Mouse (Mus musculus) frontal cortex, postnatal 14 days (tissue): ENCODE measurements around the gene Scgb2b3.

Experiments used
- DNase-seq, 2 experiments: peaks; one replicate each; pipeline ENCODE4 v3.0.0; 2022; ENCODE audit warnings: low spot score in 2 of 2

Scgb2b3 gene

DNA sequence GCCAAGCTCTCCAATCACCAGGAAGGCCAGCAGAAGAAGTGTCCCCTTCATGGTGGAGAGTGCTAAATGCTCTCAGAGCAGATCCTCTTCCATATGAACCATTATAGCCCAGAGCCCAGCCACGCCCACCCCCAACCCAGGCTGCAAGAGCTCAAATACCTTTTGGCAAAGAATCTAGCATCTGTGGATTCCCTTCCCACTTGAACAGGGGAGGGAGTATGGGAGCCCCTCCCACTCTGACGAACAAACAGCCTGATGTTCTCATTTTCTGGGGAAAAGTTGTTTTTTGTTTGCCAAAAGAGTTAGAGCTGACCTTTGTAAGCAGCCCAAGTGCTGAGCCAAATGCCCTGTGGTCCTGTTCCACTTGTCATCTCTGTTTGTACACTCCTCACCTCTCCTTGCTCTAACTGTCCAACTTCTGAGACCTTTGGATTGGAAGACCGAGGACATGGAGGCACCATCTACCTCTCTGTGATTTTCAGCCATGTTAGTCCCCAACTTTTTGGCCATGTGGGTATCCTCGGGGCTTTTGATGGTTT is at the start of gene Scgb2b3:
TSS of gene Scgb2b3 (minus strand) at position 51 of the 539 bp plus-strand sequence.
- DNase-seq, result no peak

DNA sequence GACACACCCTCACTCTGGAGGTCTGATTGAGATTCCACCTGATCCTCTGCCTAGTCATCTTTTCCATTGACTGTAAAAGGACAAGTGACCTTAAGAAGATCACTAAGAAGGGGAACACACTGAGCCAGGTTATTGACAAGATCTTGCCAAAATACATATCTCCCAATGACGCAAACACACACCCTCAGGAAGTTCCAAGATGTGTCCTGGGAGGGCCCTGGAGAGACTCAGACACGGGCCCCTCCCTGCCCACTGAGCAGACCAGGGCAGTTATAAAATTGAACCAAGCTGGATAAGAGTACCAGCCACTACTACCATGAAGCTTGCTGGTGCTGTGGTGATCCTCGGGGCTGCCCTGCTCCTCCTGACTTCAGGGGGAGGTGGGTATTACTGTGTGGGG is 13.4 kb upstream of the Scgb2b3 start, which contains the start of gene Scgb1b3:
TSS of gene Scgb1b3 (plus strand) at position 301 of the 400 bp plus-strand sequence.
- DNase-seq, result no peak
